Mouse (Mus musculus): ENCODE results near the gene Eml5.
A peak's percentile ranks its signal among the peaks of the same experiment; 100 is the strongest.

Eml5 gene

GRCm38 (mm10) chr12:98834879-98835278 lies 66.4 kb downstream of the Eml5 start:
- DNase-seq (ENCODE audit: extremely low read depth, low read depth, low spot score) = no peak

- peak; percentile 42 for DNase-seq (ENCODE audit: extremely low read depth, low read depth, low spot score)
Observed at GRCm38 (mm10) chr12:98833901-98834300, 67.4 kb downstream of the Eml5 start.

- DNase-seq (ENCODE audit: extremely low read depth, low read depth, low spot score) = peak; percentile 26
Observed at GRCm38 (mm10) chr12:98832929-98833598, 68.2 kb downstream of the Eml5 start.

GRCm38 (mm10) chr12:98831122-98831521 lies 70.2 kb downstream of the Eml5 start:
- DNase-seq (ENCODE audit: extremely low read depth, low read depth, low spot score) = no peak

GRCm38 (mm10) chr12:98820781-98821180 lies 80.5 kb downstream of the Eml5 start:
- no peak for DNase-seq (ENCODE audit: extremely low read depth, low read depth, low spot score)

- DNase-seq (ENCODE audit: extremely low read depth, low read depth, low spot score) = no peak
Observed at GRCm38 (mm10) chr12:98804078-98804748, 97.1 kb downstream of the Eml5 start.

- no peak for DNase-seq (ENCODE audit: extremely low read depth, low read depth, low spot score)
Observed at GRCm38 (mm10) chr12:98802245-98802644, 99.0 kb downstream of the Eml5 start.

GRCm38 (mm10) chr12:98800334-98800733 lies 101.0 kb downstream of the Eml5 start:
- no peak for DNase-seq (ENCODE audit: extremely low read depth, low read depth, low spot score)

GRCm38 (mm10) chr12:98795731-98796318 lies 105.5 kb downstream of the Eml5 start:
- no peak for DNase-seq (ENCODE audit: extremely low read depth, low read depth, low spot score)

- DNase-seq (ENCODE audit: extremely low read depth, low read depth, low spot score) = no peak
Observed at GRCm38 (mm10) chr12:98784251-98784650, 117.0 kb downstream of the Eml5 start.

GRCm38 (mm10) chr12:98779148-98779547 lies 122.1 kb downstream of the Eml5 start:
- no peak for DNase-seq (ENCODE audit: extremely low read depth, low read depth, low spot score)

- no peak for DNase-seq (ENCODE audit: extremely low read depth, low read depth, low spot score)
Observed at GRCm38 (mm10) chr12:98777509-98777908, 123.8 kb downstream of the Eml5 start.

GRCm38 (mm10) chr12:98766241-98766640 lies 135.0 kb downstream of the Eml5 start:
- DNase-seq (ENCODE audit: extremely low read depth, low read depth, low spot score) = no peak

GRCm38 (mm10) chr12:98759700-98760099 lies 141.6 kb downstream of the Eml5 start:
- no peak for DNase-seq (ENCODE audit: extremely low read depth, low read depth, low spot score)

- no peak for DNase-seq (ENCODE audit: extremely low read depth, low read depth, low spot score)
Observed at GRCm38 (mm10) chr12:98757636-98758035, 143.6 kb downstream of the Eml5 start.

GRCm38 (mm10) chr12:98747380-98747753 lies 153.9 kb downstream of the Eml5 start:
- DNase-seq (ENCODE audit: extremely low read depth, low read depth, low spot score) = no peak

- DNase-seq (ENCODE audit: extremely low read depth, low read depth, low spot score) = no peak
Observed at GRCm38 (mm10) chr12:98746746-98747379, 154.4 kb downstream of the Eml5 start, which contains the start of gene Zc3h14. Gene Zc3h14, plus strand, starts transcription at chr12:98746964.

GRCm38 (mm10) chr12:98746131-98746530 lies 155.2 kb downstream of the Eml5 start:
- no peak for DNase-seq (ENCODE audit: extremely low read depth, low read depth, low spot score)

GRCm38 (mm10) chr12:98745626-98746025 lies 155.7 kb downstream of the Eml5 start:
- DNase-seq (ENCODE audit: extremely low read depth, low read depth, low spot score) = no peak

GRCm38 (mm10) chr12:98741011-98741501 lies 160.2 kb downstream of the Eml5 start:
- no peak for DNase-seq (ENCODE audit: extremely low read depth, low read depth, low spot score)

- DNase-seq (ENCODE audit: extremely low read depth, low read depth, low spot score) = no peak
Observed at GRCm38 (mm10) chr12:98737801-98738350, 163.4 kb downstream of the Eml5 start.

Measured in fat pad, adult 2 months (tissue).